Mouse (Mus musculus) adrenal gland, postnatal 14 days (tissue): Measurements from ENCODE around the gene Foxo6. TPM values are rescaled to one million over a fixed set of nuclear protein-coding genes. Genes with fewer than 3 reads are reported as not detected.

Source experiments
- DNase-seq: peaks from one replicate; pipeline ENCODE4 v3.0.0; 2021; ENCODE audit warnings: mixed read lengths
- long read RNA-seq, 2 experiments: library from polyadenylated mRNA; stranded (forward); transcript quantifications; one replicate each; pipeline ENCODE4 v2.0.0; 2021
- total RNA-seq: library from RNA; stranded (reverse); gene quantifications from 2 replicates; pipeline ENCODE4 v1.2.3, GENCODE M21; 2021

Foxo6 gene
- total RNA-seq: 1.4 and 1.9 TPM in 2 replicates
- long read RNA-seq, experiment 1, partial matches to known transcripts: 0 of 3 reads
- long read RNA-seq, experiment 1, other reads (novel, unspliced or antisense): 0 of 3 reads
- long read RNA-seq, experiment 2: 0 reads

- DNase-seq: peak; percentile 98
These were observed at the start of gene Foxo6 for GRCm38 (mm10) chr4:120287290-120288111. TSS of gene Foxo6 (minus strand) at chr4:120287349.

DNA sequence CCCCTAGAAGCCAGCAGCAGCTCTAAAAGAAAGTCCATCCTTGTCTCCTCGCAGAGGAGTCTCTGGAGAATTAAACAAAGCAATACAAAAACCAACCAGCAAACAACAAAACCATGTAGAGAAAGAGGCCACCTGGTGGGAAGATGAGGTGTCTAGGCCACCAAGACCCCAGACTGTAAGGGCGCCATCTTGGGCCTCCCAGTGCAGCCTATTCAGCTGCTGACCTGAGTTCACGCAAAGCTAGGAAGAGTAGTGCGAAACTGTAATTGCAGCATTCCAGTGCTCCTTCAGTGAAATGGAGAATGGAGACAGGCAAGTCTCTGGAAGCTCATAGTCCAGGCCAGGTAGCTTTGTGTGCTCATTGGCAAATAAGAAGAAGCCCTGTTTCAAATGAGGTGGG, 47.2 kb upstream of the Foxo6 start:
- no peak for DNase-seq

DNA sequence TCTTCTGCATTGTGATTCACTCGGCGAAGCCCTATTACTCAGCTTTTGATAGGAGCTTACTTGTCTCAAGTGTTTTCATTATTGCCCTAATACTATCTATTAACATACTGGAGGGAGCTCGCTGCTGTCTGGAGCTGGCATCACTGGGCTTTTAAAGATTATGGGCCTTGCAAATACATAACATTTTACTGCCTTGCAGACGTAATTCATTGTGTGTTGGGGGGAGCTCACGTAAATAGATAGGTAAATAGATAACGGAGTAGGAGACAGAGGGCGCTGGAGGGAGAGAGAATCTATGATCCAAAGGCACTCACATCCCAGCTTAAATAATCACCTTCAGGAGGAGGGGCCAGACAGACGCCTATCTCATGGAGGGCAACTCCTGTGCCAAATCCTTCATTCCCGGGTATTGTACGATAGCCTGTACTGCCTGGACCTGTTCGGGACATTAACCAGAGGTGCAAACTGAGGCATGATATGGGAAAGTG, 45.8 kb upstream of the Foxo6 start:
- DNase-seq: no peak

- DNase-seq: no peak
These were observed 45.3 kb upstream of the Foxo6 start for GRCm38 (mm10) chr4:120332405-120332933.

GRCm38 (mm10) chr4:120331992-120332391, 44.8 kb upstream of the Foxo6 start:
- no peak for DNase-seq

DNA sequence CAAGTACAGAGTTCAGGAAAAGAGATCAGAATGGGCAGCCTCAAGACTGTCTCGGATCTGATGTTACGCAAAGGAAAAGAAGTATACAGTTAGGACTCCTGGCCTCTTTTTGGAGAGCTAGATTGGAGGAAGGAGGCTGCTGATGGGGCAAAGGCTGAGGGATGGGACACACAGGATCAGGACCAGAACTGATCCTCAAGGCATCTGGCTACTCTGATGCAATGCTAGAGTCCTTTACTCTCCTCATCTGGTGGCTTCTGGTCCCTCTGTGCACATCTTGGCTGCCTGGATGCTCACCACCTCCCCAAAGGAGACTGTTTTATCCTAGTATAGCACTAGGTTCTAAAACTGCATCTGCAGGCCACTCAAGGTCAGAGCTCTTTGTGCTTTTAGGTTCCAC, 44.4 kb upstream of the Foxo6 start:
- no peak for DNase-seq

DNA sequence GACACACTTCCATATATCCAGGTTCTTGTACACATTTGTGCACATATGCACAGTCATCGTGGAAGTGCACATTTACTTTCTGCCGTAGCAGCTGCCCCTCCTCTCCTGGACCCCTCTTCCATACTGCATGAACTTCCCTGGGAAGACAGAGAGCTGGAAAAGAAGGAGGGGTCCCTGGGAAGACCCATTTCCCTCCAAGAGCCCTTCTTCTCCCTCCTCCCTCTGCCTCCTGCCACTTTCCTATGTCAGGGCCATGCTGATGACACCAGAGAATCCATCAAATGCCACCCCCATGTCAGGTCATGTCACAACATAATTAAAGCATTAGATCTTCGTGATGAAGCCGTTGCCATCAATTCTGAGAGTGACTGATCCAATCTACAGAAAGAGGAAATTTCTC, 38.6 kb upstream of the Foxo6 start:
- no peak for DNase-seq

- DNase-seq: no peak
These were observed 37.9 kb upstream of the Foxo6 start for GRCm38 (mm10) chr4:120325051-120325450.

GRCm38 (mm10) chr4:120323858-120324257, 36.7 kb upstream of the Foxo6 start:
- peak; percentile 32 for DNase-seq

DNA sequence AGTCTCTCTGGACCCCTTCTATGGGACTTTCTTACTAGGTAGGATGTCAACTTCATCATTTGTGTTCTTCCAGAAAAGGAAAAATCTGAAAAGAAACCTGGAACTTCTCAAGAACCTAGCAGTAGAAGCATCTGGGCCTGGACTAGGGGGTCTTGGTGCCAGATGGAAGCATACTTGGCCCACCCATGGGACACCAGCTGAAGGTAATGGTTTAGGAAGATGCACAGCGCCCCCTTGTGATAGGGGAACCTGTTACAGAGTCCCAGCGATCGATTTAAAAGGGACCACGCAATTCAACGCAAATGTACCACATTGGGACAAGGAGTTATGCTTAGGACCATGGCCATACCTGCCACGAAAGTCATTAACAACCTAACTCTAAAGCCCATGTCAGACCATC, 36.0 kb upstream of the Foxo6 start:
- DNase-seq: peak; percentile 67

GRCm38 (mm10) chr4:120317541-120317940, 30.4 kb upstream of the Foxo6 start:
- DNase-seq: no peak

DNA sequence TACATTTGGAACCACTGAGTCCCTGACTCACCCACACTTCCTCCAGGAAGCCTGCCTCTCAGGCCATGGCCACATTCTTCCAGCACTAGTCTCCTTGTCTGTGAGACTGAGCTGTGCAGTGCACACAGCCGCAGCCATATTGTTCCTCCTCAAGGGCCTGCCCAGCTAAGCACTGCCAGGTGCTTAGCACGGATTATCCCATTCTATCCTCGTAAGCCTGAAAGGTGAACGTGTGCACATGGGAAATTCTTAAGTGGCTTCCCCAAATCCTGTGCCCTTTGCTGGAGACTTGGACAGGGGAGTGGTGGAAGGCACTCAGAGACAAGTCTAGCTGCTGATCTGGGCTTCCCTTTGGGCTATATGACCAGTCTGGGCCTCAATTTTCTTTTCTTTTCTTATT, 29.6 kb upstream of the Foxo6 start:
- DNase-seq: no peak

GRCm38 (mm10) chr4:120314571-120314970, 27.4 kb upstream of the Foxo6 start:
- no peak for DNase-seq

GRCm38 (mm10) chr4:120313309-120313708, 26.2 kb upstream of the Foxo6 start:
- DNase-seq: no peak

DNA sequence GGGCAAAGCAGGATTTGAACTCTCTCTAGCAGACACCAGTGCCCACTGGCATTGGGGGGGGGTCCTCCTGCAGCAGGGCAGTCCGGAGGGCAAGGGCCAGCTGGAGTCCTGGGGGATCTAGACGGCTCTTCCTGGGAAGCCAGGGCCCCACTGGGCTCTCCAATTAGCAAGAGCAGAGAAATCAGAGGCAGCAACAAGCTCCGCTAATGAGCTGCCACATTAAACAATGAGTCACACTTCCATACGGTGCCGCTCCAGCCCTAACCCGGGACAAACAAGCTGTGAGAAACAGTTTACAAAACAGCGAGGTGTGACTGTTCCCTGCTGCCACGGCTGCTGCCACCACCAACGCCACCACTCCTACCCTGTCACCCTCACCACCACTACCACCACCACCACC, 17.4 kb upstream of the Foxo6 start:
- DNase-seq: no peak

GRCm38 (mm10) chr4:120299287-120299686, 12.1 kb upstream of the Foxo6 start:
- no peak for DNase-seq

DNA sequence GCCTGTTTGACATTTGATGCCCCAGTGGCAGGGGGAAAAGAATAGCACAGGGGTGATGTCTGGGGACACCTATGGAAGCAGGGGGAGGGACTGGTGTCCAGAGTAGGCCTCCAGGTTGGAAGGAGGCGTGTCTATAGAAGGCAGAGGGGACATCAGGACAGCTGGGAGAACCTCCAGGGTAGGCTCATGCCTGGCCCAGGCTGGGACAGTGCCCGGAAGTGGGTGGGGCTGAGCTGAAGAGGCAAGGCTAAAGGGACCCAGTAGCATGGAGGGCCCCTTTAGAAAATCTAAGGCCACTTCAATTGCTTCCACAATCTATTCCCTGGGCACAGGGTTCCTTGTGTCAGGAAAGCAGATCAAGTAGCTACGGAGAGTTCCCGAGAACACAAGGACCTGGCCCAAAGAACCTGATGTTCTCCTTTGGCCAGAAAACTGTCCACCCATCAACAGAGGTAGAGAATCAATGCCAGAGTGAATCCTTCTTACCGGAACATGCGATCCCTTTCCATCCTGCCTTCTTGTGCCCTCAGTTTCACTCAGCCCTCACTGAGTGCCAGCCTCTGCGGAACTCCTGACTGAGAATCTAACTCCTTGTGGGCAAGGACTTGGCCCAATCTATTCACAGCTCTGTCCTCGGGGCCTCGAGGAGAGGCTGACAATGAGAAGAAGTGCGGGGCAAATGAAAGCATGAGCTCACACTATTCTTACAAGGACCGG, 4.1 kb upstream of the Foxo6 start:
- DNase-seq: peak; percentile 67

GRCm38 (mm10) chr4:120290486-120290885, 3.3 kb upstream of the Foxo6 start:
- DNase-seq: peak; percentile 51

- DNase-seq: peak; percentile 34
These were observed 2.2 kb upstream of the Foxo6 start for GRCm38 (mm10) chr4:120289181-120289965.

DNA sequence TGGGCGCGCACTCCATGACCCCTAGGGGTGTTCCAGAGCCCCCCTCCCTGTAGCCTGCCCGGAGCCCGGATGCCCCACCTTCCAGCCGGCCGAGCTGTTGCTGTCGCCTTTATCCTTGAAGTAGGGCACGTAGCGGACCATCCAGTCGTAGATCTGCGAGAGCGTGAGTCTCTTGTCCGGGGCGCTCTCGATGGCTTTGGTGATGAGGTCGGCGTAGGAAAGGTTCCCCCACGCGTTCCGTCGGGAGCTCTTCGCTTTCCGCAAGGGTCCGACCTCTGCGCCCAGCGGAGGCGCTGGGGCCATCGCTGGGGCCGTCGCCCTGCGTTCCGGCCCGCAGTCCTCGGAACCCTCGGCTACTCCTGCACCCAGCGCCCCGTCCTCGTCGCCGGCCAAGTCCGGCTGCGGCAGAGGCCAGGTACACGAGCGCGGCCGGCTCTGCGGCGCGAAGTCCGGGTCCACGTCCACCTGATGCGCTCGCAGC, 348 bp downstream of the Foxo6 start:
- DNase-seq: peak; percentile 45

DNA sequence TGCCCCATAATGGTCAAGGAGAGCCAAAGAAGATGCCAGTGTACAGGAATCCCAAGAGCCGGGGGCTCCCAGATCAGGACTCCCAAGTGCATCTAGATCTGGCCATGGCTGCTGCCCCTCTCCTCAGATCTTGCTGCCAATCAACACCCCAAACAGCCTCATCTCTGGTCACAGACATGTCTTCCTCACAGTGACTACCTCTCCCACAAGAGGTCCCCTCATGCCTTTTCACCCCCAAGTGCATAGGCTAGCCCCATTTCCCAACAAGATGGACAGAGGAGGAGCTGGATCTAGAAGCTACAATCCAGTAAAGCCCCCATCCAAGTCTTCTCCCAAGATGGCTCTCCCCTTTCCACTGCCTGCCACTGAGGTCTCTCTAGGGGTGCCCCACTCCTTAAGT, 1.4 kb downstream of the Foxo6 start:
- no peak for DNase-seq

- DNase-seq: no peak
These were observed 1.9 kb downstream of the Foxo6 start for GRCm38 (mm10) chr4:120285223-120285622.
